Mouse (Mus musculus): ENCODE results near the gene Zfyve28. TPM values are rescaled to one million over a fixed set of nuclear protein-coding genes. Genes with fewer than 3 reads are reported as not detected.

Gene Zfyve28
- total and polyA plus RNA-seq, 2 experiments from 2014 or later, result 4.0 to 12.2 TPM

DNA sequence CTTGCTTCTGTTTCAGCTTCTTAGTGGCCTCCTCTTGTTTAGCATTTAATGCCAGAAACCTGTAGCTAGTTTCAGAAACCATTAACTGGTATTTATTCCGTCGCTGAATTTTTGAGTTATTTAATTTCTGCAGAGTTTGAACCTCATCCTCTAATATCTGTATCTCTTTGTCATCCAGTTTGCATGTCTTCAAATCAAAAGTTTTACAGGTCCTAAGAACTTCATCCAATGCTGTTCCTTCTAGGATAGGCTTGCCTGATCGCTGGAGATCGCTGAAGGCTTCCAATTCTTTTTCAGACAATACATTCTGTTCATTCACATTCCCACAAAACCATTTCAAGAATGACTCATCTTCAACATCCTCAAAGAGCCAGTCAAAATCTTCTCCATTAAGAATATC, 120.4 kb downstream of the Zfyve28 start:
- 86% methylated on average over 4 of the region's 4 CpGs for WGBS
- Histone ChIP-seq H3K4me1 (ENCODE audit: insufficient read depth) (no peaks in the 10 kb centered on the region), H3K9me3 (ENCODE audit: low read length) (no peaks in the 10 kb centered on the region), H3K27me3 (ENCODE audit: insufficient read depth, low read length) (no peaks in the 10 kb centered on the region), H3K4me2 (ENCODE audit: low read depth) (no peak overlapping the region), H3K36me3 (ENCODE audit: insufficient read depth) (0 out of 2 replicates have a peak, but pooled peaks cover under 1% of the 10 kb centered on the region), H3K9ac (no peak overlapping the region), H3K4me3 (ENCODE audit: low read depth, low read length) (no peak overlapping the region), H3K27ac (ENCODE audit: low read depth, low read length) (no peak overlapping the region)
- ATAC-seq, result no peak
- no peak for TF ChIP-seq CTCF (IDR thresholded peaks at IDR 0.05; ENCODE audit: low read depth)
- no peak for DNase-seq

DNA sequence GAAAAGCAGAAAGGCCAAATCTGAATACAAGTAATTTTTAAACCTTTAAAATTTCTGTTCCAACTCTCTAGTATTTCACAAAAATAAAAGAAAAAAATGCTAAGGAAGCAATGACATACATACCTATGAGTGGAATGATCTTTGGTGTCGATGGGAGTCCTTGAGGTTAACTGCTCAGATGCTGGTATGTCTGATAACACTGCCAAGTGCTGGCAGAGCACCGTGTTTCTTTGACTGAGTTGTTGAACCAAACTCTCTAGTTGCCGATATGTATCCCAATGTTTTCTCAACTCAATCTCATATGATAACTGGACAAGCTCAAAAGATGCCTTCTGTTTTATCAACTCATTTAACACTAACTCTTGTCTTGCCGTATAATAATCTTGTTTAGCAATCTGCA, 122.5 kb downstream of the Zfyve28 start:
- ATAC-seq, result no peak
- TF ChIP-seq CTCF (IDR thresholded peaks at IDR 0.05; ENCODE audit: low read depth), result no peak
- H3K27ac ChIP-seq (ENCODE audit: low read depth, low read length), result no peak overlapping the region
- no peaks in the 10 kb centered on the region for H3K9me3 ChIP-seq (ENCODE audit: low read length)
- no peaks in the 10 kb centered on the region for H3K27me3 ChIP-seq (ENCODE audit: insufficient read depth, low read length)
- no peak overlapping the region for H3K4me3 ChIP-seq (ENCODE audit: low read depth, low read length)
- 0 out of 2 replicates have a peak, but pooled peaks cover 5% of the 10 kb centered on the region for H3K36me3 ChIP-seq (ENCODE audit: insufficient read depth)
- H3K9ac ChIP-seq, result no peak overlapping the region
- no peaks in the 10 kb centered on the region for H3K4me1 ChIP-seq (ENCODE audit: insufficient read depth)
- 78% methylated on average over 4 of the region's 4 CpGs for WGBS
- no peak overlapping the region for H3K4me2 ChIP-seq (ENCODE audit: low read depth)
- DNase-seq, result no peak

DNA sequence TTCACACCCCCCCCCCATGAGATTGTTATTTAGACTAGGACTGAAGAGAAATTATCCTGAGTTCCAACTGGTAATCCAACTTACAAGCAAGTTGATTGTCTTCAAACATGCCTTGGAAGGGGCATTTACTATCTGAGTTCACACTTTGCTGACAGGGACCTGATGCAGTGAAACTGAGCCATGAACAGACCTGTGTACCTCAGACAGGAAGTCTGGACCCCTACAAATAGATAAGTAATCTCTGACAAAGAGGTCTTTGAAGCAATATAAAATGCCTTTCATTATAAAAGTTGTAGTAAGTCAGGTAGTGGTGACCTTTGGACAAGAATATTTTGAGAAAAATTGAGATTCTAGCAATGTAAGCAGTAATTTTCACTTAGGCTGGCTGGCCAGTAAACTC, 139.8 kb downstream of the Zfyve28 start:
- H3K9ac ChIP-seq, result no peak overlapping the region

DNA sequence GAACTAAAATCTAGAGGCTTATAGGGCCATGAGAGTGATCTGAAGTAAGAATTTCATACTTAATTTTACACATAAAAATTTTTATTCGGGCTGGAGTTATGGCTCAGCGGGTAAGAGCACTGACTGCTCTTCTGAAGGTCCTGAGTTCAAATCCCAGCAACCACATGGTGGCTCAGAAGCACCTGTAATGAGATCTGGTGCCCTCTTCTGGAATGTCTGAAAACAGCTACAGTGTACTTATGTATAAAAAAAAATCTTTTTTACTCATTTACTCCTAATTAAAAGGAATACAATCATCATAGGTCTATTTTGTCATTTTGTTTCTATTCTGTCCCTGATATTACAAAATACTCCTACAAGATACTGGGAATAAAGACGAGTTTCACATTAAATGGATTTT, 140.7 kb downstream of the Zfyve28 start:
- no peak for TF ChIP-seq CTCF (IDR thresholded peaks at IDR 0.05; ENCODE audit: low read depth)
- no peak for ATAC-seq
- Histone ChIP-seq H3K4me3 (ENCODE audit: low read depth, low read length) (no peak overlapping the region), H3K9me3 (ENCODE audit: low read length) (no peaks in the 10 kb centered on the region), H3K36me3 (ENCODE audit: insufficient read depth) (no peaks in the 10 kb centered on the region), H3K27ac (ENCODE audit: low read depth, low read length) (no peak overlapping the region), H3K4me1 (ENCODE audit: insufficient read depth) (no peaks in the 10 kb centered on the region), H3K4me2 (ENCODE audit: low read depth) (no peak overlapping the region), H3K27me3 (ENCODE audit: insufficient read depth, low read length) (no peaks in the 10 kb centered on the region), H3K9ac (no peak overlapping the region)
- DNase-seq, result no peak
- WGBS, result 91% methylated on average over 3 of the region's 3 CpGs

More for the DNA sequence above, 139.8 kb downstream of the Zfyve28 start:
- Histone ChIP-seq H3K27me3 (ENCODE audit: insufficient read depth, low read length) (no peaks in the 10 kb centered on the region), H3K9me3 (ENCODE audit: low read length) (no peaks in the 10 kb centered on the region), H3K27ac (ENCODE audit: low read depth, low read length) (no peak overlapping the region), H3K4me1 (ENCODE audit: insufficient read depth) (no peaks in the 10 kb centered on the region), H3K36me3 (ENCODE audit: insufficient read depth) (no peaks in the 10 kb centered on the region), H3K4me3 (ENCODE audit: low read depth, low read length) (no peak overlapping the region), H3K4me2 (ENCODE audit: low read depth) (no peak overlapping the region)
- DNase-seq (no peak), ATAC-seq (no peak)
- TF ChIP-seq CTCF (IDR thresholded peaks at IDR 0.05; ENCODE audit: low read depth), result no peak

Other genes starting within 250 kb of the Zfyve28 start
- gene Poln, start 119.0 kb downstream of the Zfyve28 start, total RNA-seq (2014; rRNA removed), result 0.05 and 0.15 TPM in 2 replicates
- gene Poln, start 119.0 kb downstream of the Zfyve28 start, polyA plus RNA-seq (2015; fragmentation: Nextera tagmentation; extraction: Ambion mirVana), result 0.13 and 0.48 TPM in 2 replicates
- 6.0 and 11.4 TPM in 2 replicates for gene Haus3, start 118.9 kb downstream of the Zfyve28 start, total RNA-seq (2014; rRNA removed)
- gene Haus3, start 118.9 kb downstream of the Zfyve28 start, polyA plus RNA-seq (2015; fragmentation: Nextera tagmentation; extraction: Ambion mirVana), result 7.9 and 9.1 TPM in 2 replicates
- 75.9 and 88.9 TPM in 2 replicates for gene Mxd4, start 100.7 kb downstream of the Zfyve28 start, total RNA-seq (2014; rRNA removed)
- 18.1 and 23.7 TPM in 2 replicates for gene Mxd4, start 100.7 kb downstream of the Zfyve28 start, polyA plus RNA-seq (2015; fragmentation: Nextera tagmentation; extraction: Ambion mirVana)
- 0.08 and 0.24 TPM in 2 replicates for gene Cfap99, start 151 bp upstream of the Zfyve28 start, total RNA-seq (2014; rRNA removed)
- gene Cfap99, start 151 bp upstream of the Zfyve28 start, polyA plus RNA-seq (2015; fragmentation: Nextera tagmentation; extraction: Ambion mirVana), result 0.10 and 0.23 TPM in 2 replicates
- gene Rnf4, start 47.8 kb upstream of the Zfyve28 start, total RNA-seq (2014; rRNA removed), result 116 and 122 TPM in 2 replicates
- gene Rnf4, start 47.8 kb upstream of the Zfyve28 start, polyA plus RNA-seq (2015; fragmentation: Nextera tagmentation; extraction: Ambion mirVana), result 122 and 129 TPM in 2 replicates
- 39.9 and 44.5 TPM in 2 replicates for gene Fam193a, start 81.5 kb upstream of the Zfyve28 start, total RNA-seq (2014; rRNA removed)
- 6.0 and 9.8 TPM in 2 replicates for gene Fam193a, start 81.5 kb upstream of the Zfyve28 start, polyA plus RNA-seq (2015; fragmentation: Nextera tagmentation; extraction: Ambion mirVana)
- gene Tnip2, start 225.5 kb upstream of the Zfyve28 start, total RNA-seq (2014; rRNA removed), result 7.2 and 9.7 TPM in 2 replicates
- 4.9 and 9.4 TPM in 2 replicates for gene Tnip2, start 225.5 kb upstream of the Zfyve28 start, polyA plus RNA-seq (2015; fragmentation: Nextera tagmentation; extraction: Ambion mirVana)
- 37.6 and 43.7 TPM in 2 replicates for gene Sh3bp2, start 237.4 kb upstream of the Zfyve28 start, total RNA-seq (2014; rRNA removed)
- 21.5 and 21.8 TPM in 2 replicates for gene Sh3bp2, start 237.4 kb upstream of the Zfyve28 start, polyA plus RNA-seq (2015; fragmentation: Nextera tagmentation; extraction: Ambion mirVana)

Data from forebrain, postnatal 0 days (tissue).